Mouse (Mus musculus) skeletal muscle tissue, adult 2 months (tissue): Measurements from ENCODE around the gene Bcl2l11.

Experiments used
- DNase-seq: peaks from one replicate; pipeline ENCODE4 v3.0.0-alpha.2; 2012; ENCODE audit warnings: low read depth, low spot score

Gene Bcl2l11

DNA sequence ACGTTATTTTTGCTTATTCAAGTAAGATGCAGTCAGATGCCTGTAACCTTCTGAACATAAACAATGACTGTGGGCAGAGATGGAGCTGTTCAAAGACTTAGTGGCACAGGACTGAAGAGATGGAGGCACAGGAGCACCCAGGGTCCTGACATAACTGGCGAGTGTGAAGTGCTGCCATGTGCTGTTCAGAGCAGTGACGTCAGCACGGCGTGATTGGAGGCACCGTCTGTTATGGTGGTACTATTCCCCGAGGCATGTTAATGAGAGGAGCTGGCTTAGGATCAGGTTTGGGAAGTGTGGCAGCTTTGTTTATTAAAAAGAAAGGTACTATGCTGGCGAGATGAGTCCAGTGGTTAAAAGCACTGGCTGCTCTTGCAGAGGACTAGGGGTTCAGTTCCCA is 13.1 kb downstream of the Bcl2l11 start:
- DNase-seq: no peak

DNA sequence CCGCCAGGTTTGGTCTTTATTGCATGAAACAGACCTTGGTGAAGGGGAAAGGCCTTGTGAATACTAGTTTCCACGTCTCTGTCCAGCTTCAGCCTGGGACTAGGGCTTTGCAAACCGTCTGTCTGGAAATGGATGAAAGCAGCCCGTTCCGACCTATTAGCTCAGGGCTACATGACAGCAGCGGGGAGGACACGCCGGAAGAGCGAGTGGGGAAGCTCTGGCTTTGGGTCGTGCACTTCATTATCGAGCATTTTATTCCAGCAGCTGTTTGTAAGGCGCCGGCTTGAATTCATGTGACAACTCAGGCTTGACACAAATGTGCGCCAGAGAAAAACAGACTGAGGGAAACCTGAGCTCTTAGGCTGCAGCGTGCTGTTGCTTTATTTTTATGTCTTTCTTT is 13.9 kb downstream of the Bcl2l11 start:
- DNase-seq: no peak

- DNase-seq: no peak
Measured at GRCm38 (mm10) chr2:128140183-128140582, 14.3 kb downstream of the Bcl2l11 start.

- no peak for DNase-seq
Measured at GRCm38 (mm10) chr2:128143992-128144391, 18.2 kb downstream of the Bcl2l11 start.

DNA sequence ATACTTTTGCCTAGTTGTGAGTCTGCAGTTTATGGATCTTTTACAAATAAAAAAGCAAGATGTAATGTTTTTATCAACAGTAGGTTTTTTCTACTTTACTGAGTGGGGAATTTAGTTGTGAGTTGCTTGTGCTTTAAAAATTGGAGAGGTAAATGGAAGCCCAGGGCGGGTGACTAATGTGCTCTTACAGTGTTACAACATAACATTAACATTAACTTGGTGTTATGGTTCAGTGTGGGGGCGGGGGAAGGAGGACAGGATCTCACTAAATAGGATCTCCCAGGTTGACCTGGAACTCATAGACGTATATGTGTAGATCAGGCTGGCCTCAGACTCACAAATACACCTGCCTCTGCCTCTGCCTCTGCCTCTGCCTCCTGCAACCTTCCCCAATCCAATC is 19.6 kb downstream of the Bcl2l11 start:
- DNase-seq: no peak

DNA sequence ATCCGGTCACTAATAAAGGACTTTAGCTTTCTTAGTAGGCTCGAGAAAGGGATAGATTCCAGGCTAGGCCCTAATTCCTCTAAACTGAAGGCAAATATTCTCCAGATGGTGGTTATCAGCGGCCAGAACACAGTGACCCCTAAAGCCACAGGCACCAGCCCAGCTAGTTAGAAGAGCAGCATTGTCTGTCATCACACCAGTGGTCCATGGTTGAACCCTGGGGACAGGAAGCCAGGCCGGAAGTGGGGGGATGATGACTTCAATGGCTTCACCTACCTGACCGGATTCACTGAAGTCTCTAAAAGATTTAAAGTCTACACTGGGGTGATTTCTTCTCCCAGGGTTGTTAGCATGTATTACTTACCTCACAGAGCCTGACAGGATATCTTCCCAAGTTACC is 23.8 kb downstream of the Bcl2l11 start:
- DNase-seq: no peak

DNA sequence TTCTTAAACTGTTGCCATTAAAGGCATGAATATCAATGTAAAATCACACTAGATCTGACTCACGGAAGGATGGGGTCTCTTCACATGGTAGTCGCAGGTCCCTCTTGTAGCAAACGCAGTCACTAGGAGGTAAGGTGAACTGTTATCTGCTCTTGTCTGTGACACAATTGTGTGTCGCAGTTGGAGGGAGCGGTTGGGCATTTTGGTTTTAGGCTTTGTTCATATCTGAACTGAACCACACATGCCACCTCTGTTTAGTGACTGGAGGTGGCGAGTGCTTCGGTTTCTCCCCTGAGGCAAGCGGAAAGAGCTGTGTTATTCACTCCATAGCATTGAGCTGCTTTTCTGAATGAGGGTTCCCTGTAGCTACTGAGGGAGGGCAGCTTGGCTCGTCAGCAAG is 26.4 kb downstream of the Bcl2l11 start:
- no peak for DNase-seq

- no peak for DNase-seq
Measured at GRCm38 (mm10) chr2:128152845-128153550, 27.2 kb downstream of the Bcl2l11 start.

DNA sequence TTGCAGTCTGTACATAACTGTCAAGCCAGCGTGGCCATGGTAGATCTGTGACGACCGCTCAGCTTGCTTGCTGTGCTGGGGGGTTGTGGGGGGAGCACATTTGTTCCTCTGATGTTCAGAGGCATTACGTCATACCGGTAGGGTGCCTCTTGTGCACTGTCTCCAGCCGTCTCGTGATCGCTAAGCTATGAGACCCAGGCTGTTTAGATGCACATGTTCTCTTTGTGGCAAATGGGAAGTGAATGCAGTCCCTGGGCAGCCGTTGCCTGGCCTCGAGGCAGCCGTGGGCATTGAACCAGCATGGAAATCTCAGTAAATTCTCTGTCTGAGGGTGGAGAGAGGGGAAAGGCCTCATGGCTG is 27.7 kb downstream of the Bcl2l11 start:
- DNase-seq: no peak

- DNase-seq: no peak
Measured at GRCm38 (mm10) chr2:128155412-128156066, 29.7 kb downstream of the Bcl2l11 start.

GRCm38 (mm10) chr2:128156067-128156462 is 30.2 kb downstream of the Bcl2l11 start:
- no peak for DNase-seq

DNA sequence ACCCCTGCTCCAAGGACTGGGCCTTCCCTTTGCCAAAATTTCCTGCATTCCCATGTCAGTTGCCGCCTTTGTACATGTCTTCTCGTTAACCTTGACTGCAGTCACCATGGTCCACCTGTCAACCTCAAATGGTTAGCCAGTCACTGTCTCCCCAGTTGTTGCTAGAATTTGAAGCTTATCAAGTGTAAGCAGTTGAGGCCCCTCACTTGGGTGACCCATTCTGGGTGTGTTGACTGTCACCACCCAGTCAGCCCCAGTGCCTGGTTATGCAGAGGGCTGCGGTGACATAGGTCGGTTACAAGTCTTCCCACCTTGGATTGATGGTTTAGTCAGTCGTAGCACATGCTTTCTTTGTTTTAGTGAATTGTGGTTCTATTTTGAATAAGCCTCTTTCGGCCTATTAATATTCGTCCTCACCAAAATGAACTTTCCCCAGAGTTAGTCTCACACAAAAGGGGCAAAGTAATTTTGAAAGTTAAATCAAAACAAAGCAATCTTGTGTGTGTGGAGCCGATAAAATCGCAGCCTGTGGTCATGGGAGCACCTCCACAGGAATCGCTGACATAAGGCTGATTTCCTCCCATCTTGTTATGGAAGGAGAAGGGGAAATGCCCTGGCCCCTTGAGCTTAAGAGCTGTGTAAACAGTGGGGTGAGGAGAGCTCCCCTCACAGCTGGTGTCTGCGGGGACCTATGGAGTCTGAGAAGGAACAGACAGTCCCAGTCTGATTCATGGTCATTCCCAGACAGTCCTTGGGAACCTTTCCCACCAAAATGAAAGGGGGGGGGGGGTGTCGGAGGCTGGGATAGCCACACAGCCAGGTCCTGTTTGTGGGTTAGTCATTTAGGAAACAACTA is 30.9 kb downstream of the Bcl2l11 start:
- no peak for DNase-seq

GRCm38 (mm10) chr2:128158734-128159410 is 33.0 kb downstream of the Bcl2l11 start:
- no peak for DNase-seq

DNA sequence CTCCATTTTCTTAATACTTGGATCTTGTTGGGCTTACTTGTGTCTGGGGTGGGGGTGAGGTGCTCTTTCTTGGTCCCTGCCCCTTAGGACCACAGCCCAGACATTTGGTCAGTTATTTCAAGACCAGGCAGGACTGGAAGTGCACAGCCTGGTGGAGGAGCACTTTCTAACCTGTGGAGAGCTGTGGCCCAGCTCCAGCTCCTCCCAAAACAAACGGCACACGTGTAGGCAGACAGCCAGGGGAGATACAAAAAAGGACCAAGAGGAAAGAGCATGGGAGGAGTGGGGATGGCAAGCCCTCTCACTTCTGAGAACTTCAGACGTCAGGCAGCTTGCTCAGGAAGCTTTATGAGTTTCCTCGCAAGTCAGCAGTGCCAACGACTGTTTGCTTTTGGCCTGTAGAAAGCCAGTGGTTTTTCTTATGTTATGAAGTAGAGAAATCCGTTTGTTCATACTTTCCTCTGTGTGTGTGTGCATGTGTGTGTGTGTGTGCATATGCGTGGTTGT is 33.8 kb downstream of the Bcl2l11 start:
- DNase-seq: no peak

GRCm38 (mm10) chr2:128163177-128163576 is 37.3 kb downstream of the Bcl2l11 start:
- DNase-seq: no peak

- no peak for DNase-seq
Measured at GRCm38 (mm10) chr2:128166623-128167423, 41.0 kb downstream of the Bcl2l11 start.

- no peak for DNase-seq
Measured at GRCm38 (mm10) chr2:128167930-128168329, 42.1 kb downstream of the Bcl2l11 start.

DNA sequence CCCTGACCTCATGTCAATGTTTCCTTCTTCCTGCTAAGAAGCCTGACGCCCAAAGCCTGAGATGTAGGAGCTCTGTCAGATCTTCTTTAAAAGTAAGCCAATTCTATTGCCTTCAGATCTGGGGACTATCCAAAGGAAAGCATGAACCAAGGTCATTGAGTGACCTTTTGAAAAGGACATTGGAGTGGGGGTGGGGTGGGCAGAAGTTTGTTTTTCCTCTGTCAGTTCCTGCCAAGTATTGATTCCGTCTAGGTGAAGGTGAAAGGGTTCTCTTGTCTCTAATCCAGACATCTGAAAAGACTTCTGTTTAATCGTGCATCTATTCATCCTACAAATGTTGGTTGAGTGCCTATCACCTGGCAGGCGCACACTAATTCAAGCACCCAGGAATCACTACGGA is 43.6 kb downstream of the Bcl2l11 start:
- DNase-seq: no peak

- no peak for DNase-seq
Measured at GRCm38 (mm10) chr2:128169972-128170371, 44.1 kb downstream of the Bcl2l11 start.

DNA sequence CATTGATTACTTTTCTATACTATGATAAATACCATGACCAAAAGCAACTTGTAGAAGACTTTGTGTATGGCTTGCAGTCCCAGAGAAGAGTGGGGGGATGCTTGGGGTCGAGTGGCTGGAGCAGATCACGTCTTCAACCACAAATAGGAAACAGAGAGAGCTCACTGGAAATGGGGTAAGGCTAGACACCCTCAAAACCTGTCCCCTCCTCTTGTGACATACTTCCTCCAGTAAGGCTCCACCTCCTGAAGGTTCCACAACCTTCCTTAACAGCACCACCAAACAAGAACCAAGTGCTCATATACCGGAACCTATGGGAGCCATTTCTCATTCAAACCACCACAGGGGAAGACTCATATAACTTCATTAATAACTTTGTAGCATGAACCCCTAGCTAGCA is 44.8 kb downstream of the Bcl2l11 start:
- DNase-seq: no peak

DNA sequence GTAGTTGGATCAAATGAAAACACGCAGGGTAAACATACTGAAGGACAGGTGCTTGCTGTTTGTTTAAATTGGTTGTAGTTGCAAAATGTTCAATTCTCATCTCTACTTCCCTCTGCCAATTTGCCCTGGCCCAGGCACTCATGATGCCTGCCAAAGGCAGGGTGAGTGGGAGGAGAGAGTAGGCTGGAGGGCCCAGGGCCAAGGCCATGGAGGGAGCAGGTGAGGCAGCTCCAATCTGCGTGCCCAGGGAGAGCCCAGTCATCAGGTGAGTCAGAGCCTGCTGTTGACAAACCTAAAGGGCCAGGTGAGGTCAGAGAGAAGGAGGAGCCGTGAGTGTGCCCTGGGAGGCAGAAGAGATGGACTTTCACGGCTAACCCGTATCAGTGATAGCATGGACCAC is 46.4 kb downstream of the Bcl2l11 start:
- no peak for DNase-seq
